Mouse (Mus musculus) liver, embryonic 14.5 days (tissue): Measurements from ENCODE around the gene Bcr. TPM values are rescaled to one million over a fixed set of nuclear protein-coding genes. Genes with fewer than 3 reads are reported as not detected.

Experiments used
- ATAC-seq: fragments of 200-750 bp; cut with Nextera tagmentation; 2 replicates; pipeline ENCODE4 v1.8.0; 2017; ENCODE audit warnings: moderate number of reproducible peaks, mild to moderate bottlenecking, moderate library complexity; ENCODE audit not compliant: insufficient read depth
- DNase-seq, 3 experiments: peaks; one replicate each; pipeline ENCODE4 v3.0.0-alpha.2; 2012 to 2013; ENCODE audit warnings: low read depth in 3 of 3, low spot score in 3 of 3
- H3K27ac ChIP-seq: fragments of 300-500 bp; sonication (generic); 2 replicates; pipeline ENCODE4 v1.5.1; 2014; ENCODE audit warnings: moderate library complexity, mild to moderate bottlenecking, control low read depth, inconsistent platforms
- H3K27me3 ChIP-seq: fragments of 300-500 bp; sonication (generic); 2 replicates; pipeline ENCODE4 v1.6.1; 2014; ENCODE audit warnings: mild to moderate bottlenecking, low read length, moderate library complexity; ENCODE audit not compliant: control insufficient read depth, insufficient read depth
- H3K36me3 ChIP-seq: fragments of 300-500 bp; sonication (generic); replicated peaks from 2 replicates; pipeline ENCODE4 v1.6.1; 2014; ENCODE audit warnings: low read depth; ENCODE audit not compliant: control insufficient read depth, insufficient read depth
- H3K4me1 ChIP-seq, 2 experiments: fragments of 200-500 bp in 1 of 2; fragments of 300-500 bp in 1 of 2; sonication (generic) in 1 of 2; replicated peaks; 2 replicates each; pipeline ENCODE4 v1.6.1; 2012 to 2014; ENCODE audit warnings: antibody characterized with exemption in 1 of 2, inconsistent platforms in 1 of 2, low read length in 1 of 2; ENCODE audit not compliant: control insufficient read depth in 2 of 2, insufficient read depth in 2 of 2
- H3K4me2 ChIP-seq: fragments of 300-500 bp; sonication (generic); 2 replicates; pipeline ENCODE4 v1.6.1; 2014; ENCODE audit warnings: low read depth, mild to moderate bottlenecking, control low read depth, moderate library complexity
- H3K4me3 ChIP-seq, 2 experiments: fragments of 200-500 bp in 1 of 2; fragments of 300-500 bp in 1 of 2; sonication (generic) in 1 of 2; 2 replicates each; pipeline ENCODE4 v1.5.1; 2012 to 2014; ENCODE audit warnings: low read depth in 2 of 2, low read length in 2 of 2, mild to moderate bottlenecking in 2 of 2, control low read depth in 1 of 2, inconsistent platforms in 1 of 2, moderate library complexity in 1 of 2; ENCODE audit not compliant: insufficient read depth in 1 of 2
- H3K9ac ChIP-seq: fragments of 300-500 bp; sonication (generic); replicated peaks from 2 replicates; pipeline ENCODE4 v1.6.1; 2014; ENCODE audit warnings: mild to moderate bottlenecking, control low read depth, moderate library complexity
- H3K9me3 ChIP-seq: fragments of 300-500 bp; sonication (generic); 2 replicates; pipeline ENCODE4 v1.6.1; 2016; ENCODE audit warnings: low read length, mixed read lengths; ENCODE audit not compliant: control insufficient read depth
- CTCF ChIP-seq: IDR thresholded peaks from 2 replicates; pipeline ENCODE4 v1.5.1; 2016; ENCODE audit warnings: antibody characterized with exemption, low read depth, control low read depth
- EP300 ChIP-seq: IDR thresholded peaks from 2 replicates; pipeline ENCODE4 v1.6.1; 2016; ENCODE audit warnings: antibody characterized with exemption, low read depth
- WGBS: fragments of 180-500 bp; shearing (Covaris S2); extraction: QIAGEN DNeasy Blood & Tissue Kit; methylation state at CpG from one replicate; pipeline ENCODE4 v1.1.7; 2014; ENCODE audit not compliant: insufficient replicate concordance; 5-methylcytosine and 5-hydroxymethylcytosine counted together
- polyA plus RNA-seq, 2 experiments: library from polyadenylated mRNA; depleted of rRNA in 1 of 2; stranded (reverse) in 1 of 2; unstranded in 1 of 2; fragments of >200 nt; fragmentation: Nextera tagmentation in 1 of 2; extraction: Ambion mirVana in 1 of 2; gene quantifications; 2 replicates each; pipeline versions ENCODE4 v1.2.1 to v1.2.3; 2012 to 2014

Bcr gene
- polyA plus RNA-seq, 2 experiments, result 0.85 to 3.5 TPM

GRCm38 (mm10) chr10:75063301-75063965 lies 3.0 kb downstream of the Bcr start:
- 46% methylated on average over 12 of the region's 12 CpGs for WGBS
- peaks cover 0 to 17% of the 10 kb centered on the region in 2 experiments; a peak in 3 of 4 replicates for H3K4me1 ChIP-seq
- no peaks in the 10 kb centered on the region for H3K36me3 ChIP-seq
- H3K27me3 ChIP-seq, result peaks cover 34% of the 10 kb centered on the region
- H3K9ac ChIP-seq, result no peak overlapping the region
- ATAC-seq (no peak), DNase-seq (no peak)
- H3K4me2 ChIP-seq, result peak overlapping the region; percentile 69
- no peak overlapping the region; a peak in 1 of 4 replicates for H3K4me3 ChIP-seq
- H3K9me3 ChIP-seq, result no peaks in the 10 kb centered on the region
- H3K27ac ChIP-seq, result no peak overlapping the region
- TF ChIP-seq CTCF (no peak), EP300 (no peak)

- Histone ChIP-seq H3K9me3 (no peaks in the 10 kb centered on the region), H3K9ac (no peak overlapping the region), H3K27ac (no peak overlapping the region), H3K4me3 (no peak overlapping the region), H3K4me1 (peaks cover 0 to 16% of the 10 kb centered on the region in 2 experiments; a peak in 2 of 4 replicates), H3K36me3 (no peaks in the 10 kb centered on the region), H3K4me2 (no peak overlapping the region), H3K27me3 (peaks cover 21% of the 10 kb centered on the region)
- DNase-seq (no peak), ATAC-seq (no peak)
- 61% methylated on average over 6 of the region's 6 CpGs for WGBS
- TF ChIP-seq EP300, result no peak
- TF ChIP-seq CTCF, result no peak
These were observed 5.3 kb downstream of the Bcr start for GRCm38 (mm10) chr10:75065691-75066090.

DNA sequence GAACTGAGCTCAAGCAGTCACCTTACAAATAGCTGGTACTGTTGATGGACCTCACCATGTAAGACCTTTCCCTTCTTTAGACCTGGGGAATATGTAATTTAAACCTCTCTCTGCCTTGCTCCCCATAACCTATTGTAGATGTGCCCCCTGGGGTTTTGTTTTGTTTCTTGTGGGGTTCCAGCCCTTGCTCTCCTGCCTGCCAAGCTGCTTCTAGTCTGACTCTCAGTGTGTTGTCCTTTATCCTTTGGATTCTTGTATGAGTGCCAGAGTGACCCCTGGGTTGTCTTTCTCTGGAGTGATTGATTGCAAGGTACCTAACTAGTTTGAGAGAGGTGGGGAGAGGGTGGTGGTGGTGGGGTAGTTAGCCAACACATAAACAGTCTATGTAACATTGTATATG lies 7.1 kb downstream of the Bcr start:
- Histone ChIP-seq H3K9ac (no peak overlapping the region), H3K27ac (no peak overlapping the region), H3K4me1 (peaks cover 0 to 20% of the 10 kb centered on the region in 2 experiments; a peak in 2 of 4 replicates), H3K4me2 (no peak overlapping the region), H3K4me3 (no peak overlapping the region), H3K27me3 (peaks cover 4% of the 10 kb centered on the region), H3K36me3 (no peaks in the 10 kb centered on the region), H3K9me3 (no peaks in the 10 kb centered on the region)
- TF ChIP-seq CTCF (no peak), EP300 (no peak)
- ATAC-seq (no peak), DNase-seq (no peak)

DNA sequence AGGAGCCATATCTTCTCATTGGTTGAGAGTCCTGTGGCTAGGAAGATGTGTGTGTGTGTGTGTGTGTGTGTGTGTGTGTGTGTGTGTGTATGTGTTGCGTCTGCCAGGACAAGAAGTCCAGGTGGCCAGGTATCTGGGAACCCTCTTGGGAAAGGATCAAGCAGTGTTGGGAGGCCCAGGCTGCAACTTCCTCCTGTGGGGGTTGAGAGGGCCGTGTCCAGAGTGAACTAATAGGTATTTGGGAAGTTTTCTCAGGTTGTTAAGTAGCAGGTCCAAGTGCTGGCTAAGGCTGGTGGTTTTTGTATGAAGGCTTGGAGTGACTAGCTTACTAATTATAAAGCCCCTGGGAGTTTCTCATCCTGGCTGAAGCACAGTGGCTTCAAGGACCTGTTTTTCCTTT lies 7.7 kb downstream of the Bcr start:
- Histone ChIP-seq H3K27me3 (no peaks in the 10 kb centered on the region), H3K4me2 (no peak overlapping the region), H3K27ac (no peak overlapping the region), H3K9me3 (no peaks in the 10 kb centered on the region), H3K9ac (no peak overlapping the region), H3K4me1 (peaks cover 0 to 16% of the 10 kb centered on the region in 2 experiments; a peak in 2 of 4 replicates), H3K36me3 (no peaks in the 10 kb centered on the region), H3K4me3 (no peak overlapping the region)
- no peak for TF ChIP-seq EP300
- no peak for TF ChIP-seq CTCF
- no peak for DNase-seq
- ATAC-seq, result no peak
- WGBS, result 23% methylated on average over 2 of the region's 2 CpGs

DNA sequence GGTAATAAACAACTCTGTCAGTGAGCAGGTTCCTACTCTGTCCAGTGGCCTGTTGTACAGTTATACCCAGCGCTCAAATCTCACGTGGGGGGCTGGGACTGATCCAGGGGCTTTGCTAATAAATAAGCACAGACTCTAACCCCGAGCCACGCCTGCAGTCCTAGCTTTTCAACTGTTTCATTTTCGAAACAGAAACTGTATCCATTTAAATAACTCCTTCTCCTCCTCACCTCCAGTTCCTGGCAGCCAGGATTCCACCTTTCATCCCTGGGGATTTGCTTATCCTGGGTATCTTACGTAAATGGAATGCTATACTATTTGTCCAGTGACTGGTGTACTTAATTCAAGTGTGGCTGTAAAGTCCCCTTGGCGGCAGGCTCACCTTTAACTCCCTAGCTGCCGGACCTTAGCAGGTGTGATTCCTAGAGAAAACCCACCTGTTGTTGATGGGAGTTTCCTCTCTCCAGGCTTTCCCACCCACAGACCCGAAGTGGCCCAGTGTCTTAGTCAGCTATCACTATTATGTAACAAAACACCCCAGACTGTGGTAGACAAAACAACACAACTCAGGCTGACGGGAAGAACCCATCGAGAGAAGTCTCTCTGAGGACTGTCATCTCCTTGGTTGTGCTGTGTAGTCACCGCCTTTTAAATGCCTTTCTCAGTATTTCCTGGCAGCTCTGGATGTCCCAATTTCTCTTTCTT lies 8.4 kb downstream of the Bcr start:
- no peak overlapping the region for H3K27ac ChIP-seq
- no peaks in the 10 kb centered on the region for H3K36me3 ChIP-seq
- peaks cover 0 to 14% of the 10 kb centered on the region in 2 experiments; a peak in 2 of 4 replicates for H3K4me1 ChIP-seq
- H3K27me3 ChIP-seq, result no peaks in the 10 kb centered on the region
- no peak for ATAC-seq
- no peak overlapping the region for H3K4me3 ChIP-seq
- no peak overlapping the region for H3K9ac ChIP-seq
- WGBS, result 49% methylated on average over 12 of the region's 12 CpGs
- no peak for DNase-seq
- no peak for TF ChIP-seq CTCF
- TF ChIP-seq EP300, result no peak
- no peaks in the 10 kb centered on the region for H3K9me3 ChIP-seq
- H3K4me2 ChIP-seq, result no peak overlapping the region
